Mouse (Mus musculus) B cell, adult 2 months (primary cell): ENCODE measurements around the gene Khdc1c.
A peak's percentile ranks its signal among the peaks of the same experiment; 100 is the strongest.
"Not testable (repeated sequence)": the region's sequence is repeated elsewhere in the genome, so short reads cannot be mapped to it uniquely, and the experiment has no call there.

Experiments
- DNase-seq, 2 experiments: peaks; one replicate each; pipeline ENCODE4 v3.0.0; 2022

Gene Khdc1c

GRCm38 (mm10) chr1:21368031-21368430 is at the start of gene Khdc1c:
Gene Khdc1c (plus strand): TSS chr1:21368331.
- DNase-seq, result not testable (repeated sequence)

GRCm38 (mm10) chr1:21320271-21320670 is 47.9 kb upstream of the Khdc1c start:
- not testable (repeated sequence) for DNase-seq

GRCm38 (mm10) chr1:21321656-21322055 is 46.5 kb upstream of the Khdc1c start:
- DNase-seq, result no peak

DNA sequence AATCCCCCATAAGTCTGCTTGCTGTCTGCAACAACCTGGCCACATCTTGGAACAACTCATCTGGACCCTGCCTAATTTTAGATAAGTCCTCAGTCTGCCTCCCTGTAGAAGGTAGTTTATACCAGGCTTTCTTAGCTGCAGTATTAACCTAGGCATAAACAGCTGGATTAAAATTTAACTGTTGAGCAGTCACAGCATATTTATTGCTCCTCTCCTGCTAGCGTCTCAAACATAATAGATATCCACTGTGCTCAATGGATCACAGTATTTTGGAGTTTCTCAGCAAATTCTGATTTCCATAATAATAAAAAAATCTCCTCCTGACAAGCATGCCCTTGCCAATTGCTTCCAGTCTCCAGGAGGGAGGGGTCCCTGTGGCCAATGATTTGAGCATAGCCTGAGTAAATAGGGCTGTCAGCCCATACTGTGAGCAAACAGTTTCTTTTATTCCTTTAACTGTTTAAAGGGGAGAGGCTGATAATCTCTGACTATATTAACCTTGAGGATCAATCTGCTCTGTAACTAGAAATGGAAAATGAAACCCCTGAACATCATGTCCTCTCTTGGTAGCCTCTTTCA is 44.0 kb upstream of the Khdc1c start:
- DNase-seq, result no peak

DNA sequence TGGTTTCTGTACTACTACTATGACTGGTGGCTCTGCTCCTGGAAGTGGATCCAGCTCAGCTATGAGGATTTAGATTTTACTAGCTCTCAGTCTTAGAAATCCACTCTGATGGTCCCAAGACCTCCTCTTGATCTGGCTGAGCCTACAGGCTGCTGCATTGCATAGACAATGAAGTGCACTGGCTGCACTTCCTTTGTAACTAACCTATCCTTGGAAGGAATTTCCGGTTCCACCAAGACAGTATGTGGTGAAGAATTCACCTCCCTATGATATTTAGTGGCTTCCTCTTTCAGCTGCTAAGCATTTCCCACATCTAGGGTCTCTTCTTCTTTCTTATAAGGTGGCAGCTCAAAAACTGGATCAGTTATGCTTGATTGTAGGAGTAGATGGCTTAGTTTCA is 43.5 kb upstream of the Khdc1c start:
- no peak for DNase-seq

GRCm38 (mm10) chr1:21326733-21327132 is 41.4 kb upstream of the Khdc1c start:
- no peak for DNase-seq

DNA sequence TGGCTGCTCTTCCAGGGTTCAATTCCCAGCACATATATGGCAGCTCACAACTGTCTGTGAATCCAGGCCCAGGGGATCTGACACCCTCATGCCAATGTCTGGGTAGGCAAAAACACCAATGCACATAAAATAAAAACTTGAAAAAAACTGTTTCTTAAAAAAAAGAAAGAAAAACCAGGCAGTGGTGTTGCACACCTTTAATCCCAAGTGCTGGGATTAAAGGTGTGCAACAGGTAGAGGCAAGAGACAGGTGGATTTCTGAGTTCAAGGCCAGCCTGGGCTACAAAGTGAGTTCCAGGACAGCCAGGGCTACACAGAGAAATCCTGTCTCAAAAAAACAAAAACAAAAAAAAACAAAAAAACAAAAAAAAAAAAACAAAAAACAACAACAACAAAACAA is 37.0 kb upstream of the Khdc1c start:
- DNase-seq, result not testable (repeated sequence)

DNA sequence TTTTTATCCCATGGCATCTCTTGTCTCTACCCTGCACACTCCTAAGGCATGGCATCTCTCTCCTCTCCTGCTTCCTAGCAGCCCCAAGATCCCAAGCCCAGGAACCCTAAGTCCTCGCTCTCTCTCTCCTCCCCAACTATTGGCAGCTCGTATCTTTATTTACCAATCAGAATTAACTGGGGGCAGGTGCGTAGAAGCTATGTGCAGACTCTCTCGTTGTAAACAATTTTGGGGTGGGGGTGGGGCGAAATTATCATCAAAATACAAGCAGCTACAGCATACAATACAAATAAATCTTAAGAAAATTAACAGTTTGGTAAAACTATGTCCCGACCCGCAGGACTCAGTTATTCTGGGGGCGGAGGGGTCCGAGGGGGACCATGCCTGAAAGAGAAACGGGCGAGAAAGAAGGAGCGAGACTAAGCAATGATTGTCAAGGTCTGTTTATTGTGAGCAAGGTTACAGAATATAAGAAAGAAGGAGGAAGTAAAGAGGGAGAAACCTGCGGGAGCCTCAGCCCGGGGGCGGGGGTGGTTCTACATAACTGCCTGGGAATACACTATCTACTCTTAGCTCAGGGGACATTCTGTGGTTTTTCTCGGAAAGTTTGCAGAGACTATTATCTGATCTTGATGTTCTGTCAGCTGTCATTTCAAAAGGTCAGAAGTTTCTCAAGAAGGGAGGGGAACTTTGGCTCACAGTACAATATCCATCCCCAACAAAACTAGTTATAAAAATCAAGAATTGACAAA is 34.7 kb upstream of the Khdc1c start:
- peak; percentile 2 to 5 for DNase-seq

DNA sequence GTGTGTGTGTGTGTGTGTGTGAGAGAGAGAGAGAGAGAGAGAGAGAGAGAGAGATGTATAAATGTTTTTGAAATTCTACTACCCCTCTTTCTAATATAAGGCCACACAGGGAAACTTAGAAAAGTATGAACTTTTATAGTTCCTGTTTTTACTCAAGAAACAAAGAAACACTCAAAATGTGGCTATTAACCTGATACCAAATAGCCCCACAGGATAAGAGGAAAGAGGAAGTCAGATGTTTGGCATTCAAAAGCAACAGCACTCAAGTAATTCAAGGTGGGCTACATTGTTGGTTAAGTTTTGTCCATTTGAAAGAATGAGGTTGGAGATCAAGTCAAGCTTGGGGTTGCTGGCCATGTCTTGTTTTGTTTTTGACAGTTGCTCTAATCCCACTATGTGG is 32.3 kb upstream of the Khdc1c start:
- no peak for DNase-seq

DNA sequence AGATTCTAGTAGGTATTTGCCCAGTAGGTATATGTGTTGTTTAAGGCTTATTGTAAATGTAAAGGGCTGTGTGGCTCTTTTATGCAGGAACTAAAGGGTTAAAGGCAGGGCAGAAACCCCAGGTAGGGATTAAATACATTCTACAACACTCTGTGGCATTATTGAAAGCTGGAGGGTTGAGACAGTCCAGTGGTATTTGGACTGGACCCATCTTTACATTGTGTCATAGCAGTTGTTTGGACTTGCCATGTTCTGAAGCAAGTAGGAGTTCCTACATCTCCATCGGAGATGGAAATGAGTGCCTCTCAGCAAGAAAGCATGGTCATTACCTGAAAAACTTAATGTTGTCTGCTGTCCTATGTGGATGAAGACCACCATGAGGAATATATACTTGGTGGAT is 27.4 kb upstream of the Khdc1c start:
- DNase-seq, result no peak

DNA sequence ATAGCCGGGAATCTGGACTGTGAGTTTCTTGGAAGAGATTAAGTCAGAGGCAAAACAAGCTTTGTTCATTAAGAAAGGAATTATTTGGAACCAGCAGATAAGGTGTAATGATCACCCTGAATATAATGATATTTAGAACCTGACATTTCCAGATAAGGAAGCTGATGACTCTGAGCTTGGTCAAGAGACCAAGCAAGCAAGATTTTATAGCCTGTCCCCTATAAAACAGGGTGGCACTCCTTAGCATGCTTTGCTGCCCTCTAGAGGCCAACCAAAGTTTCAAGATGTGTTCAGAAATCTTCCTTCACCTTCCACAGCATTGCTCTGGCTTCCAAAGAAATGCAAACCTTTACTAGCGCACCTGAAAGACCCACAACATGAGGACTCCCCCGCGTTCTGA is 23.9 kb upstream of the Khdc1c start:
- peak; percentile 37 to 41 for DNase-seq

- not testable (repeated sequence) for DNase-seq
Observed at GRCm38 (mm10) chr1:21344752-21345151, 23.4 kb upstream of the Khdc1c start.

- DNase-seq, result no peak
Observed at GRCm38 (mm10) chr1:21349341-21349740, 18.8 kb upstream of the Khdc1c start, which contains the start of gene Khdc1a. Gene Khdc1a (plus strand): TSS chr1:21349641.

GRCm38 (mm10) chr1:21383256-21383655 is 15.1 kb downstream of the Khdc1c start, which contains the start of gene Khdc1b:
Gene Khdc1b (plus strand): TSS chr1:21383556.
- no peak for DNase-seq

DNA sequence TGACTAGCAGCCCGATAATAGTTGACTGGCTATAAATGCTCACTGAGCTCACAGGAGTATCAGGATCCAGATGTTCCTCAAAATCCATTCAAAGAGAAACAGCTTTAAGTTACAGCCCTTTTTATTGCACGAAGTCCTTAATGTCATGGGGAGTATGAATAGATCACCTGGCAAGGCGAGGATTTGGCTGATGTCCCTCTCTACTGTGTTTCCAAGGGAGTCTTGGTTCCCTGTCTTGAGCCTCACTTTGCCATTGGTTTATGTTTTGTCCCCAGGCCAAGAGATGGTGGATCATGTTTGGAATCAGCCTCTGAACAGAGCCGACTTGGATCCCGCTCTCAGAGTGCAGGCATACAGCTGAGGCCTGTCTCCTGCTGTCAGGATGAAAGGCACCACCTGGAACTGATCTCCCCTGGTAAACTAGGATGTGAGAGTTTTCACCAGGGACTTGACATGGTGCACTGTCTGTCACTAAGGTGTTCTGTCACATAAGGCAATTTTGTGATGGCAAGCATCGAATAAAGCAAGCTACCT is 23.1 kb downstream of the Khdc1c start:
- DNase-seq, result no peak

DNA sequence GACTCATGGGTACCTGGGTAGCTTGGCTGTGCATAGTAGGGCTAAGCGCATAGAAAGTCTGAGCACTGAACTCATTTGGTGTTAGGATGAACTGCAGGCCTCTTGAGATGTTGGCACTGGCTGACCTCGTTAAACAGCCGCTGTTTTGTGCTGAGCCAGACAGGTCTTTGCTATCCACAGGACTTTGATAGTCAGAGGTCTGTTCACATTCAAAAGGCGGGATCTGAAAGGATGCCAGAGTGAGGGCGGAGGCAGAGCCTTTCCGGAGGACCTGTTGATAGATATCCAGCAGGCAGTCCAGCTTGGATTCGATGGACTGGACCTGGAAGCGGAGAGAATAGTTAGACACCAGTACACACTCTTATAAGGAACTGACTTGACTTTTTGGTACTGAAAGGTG is 34.7 kb downstream of the Khdc1c start:
- no peak for DNase-seq

DNA sequence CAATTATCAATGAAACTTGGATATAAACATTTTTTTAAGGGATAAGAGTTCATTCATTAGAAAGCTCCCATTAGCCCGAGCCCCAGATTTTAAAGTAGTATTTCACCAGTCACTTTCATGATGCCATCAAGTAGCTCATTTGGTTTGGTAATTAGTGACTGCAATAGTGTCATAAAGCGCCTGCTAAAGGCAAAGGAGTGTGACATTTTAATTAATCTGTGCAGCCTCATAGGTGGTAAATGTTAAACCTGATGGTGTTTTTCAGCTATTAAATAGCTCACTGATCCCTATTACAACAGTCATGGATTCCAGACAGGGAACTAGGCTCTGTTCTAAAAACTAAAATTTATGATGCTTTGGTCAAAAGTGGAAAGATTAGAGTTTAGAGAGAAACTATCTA is 39.1 kb downstream of the Khdc1c start:
- DNase-seq, result no peak

DNA sequence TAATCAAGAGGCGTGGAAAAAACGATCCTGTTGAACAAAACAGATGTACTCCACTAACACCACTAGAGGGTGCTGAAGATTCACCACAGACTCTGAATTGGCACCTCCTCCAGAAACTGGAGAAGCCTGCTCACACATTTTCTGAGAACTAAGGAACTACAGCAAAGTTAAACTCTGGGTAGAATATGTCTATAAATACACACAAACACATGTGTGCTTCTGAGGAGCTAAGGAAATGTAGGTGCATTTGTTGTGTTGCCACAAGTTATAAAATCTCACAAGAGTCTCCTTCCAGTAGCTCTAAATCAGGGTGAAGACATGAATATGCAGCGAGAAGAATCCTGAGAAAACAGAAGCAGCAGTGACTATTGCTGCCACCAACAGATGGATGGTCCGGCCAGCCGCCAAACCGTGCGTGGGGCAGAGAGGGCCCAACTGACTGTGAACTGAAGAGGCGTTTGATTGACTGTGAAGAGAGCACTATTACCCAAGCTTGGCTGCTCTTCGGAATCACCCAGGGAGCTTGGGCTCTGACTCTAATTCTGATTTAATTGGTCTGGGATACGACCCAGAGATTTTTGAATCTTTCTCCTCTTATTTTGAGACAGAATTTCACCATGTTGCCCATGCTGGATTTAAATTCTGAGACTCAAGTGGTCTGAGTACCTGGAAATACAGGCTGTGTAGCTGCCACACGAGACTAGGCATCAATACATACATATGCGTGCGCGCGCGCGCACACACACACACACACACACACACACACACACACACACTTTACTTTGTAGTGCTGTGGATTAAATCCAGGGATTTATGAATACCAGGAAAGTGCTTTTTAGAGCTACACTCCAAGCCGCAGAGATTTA is 43.4 kb downstream of the Khdc1c start:
- DNase-seq, result peak; percentile 46 to 48

GRCm38 (mm10) chr1:21412197-21412555 is 44.0 kb downstream of the Khdc1c start:
- no peak for DNase-seq

- DNase-seq, result no peak
Observed at GRCm38 (mm10) chr1:21419370-21419769, 51.2 kb downstream of the Khdc1c start.
